Mouse (Mus musculus) embryonic facial prominence, embryonic 11.5 days (tissue): ENCODE data around the gene Pitpnm1. TPM values are rescaled to one million over a fixed set of nuclear protein-coding genes. Genes with fewer than 3 reads are reported as not detected.

ENCODE experiments used
- ATAC-seq: fragments of 200-750 bp; cut with Nextera tagmentation; replicated peaks from 2 replicates; pipeline ENCODE4 v1.8.0; 2017; ENCODE audit warnings: low read depth; ENCODE audit not compliant: insufficient number of reproducible peaks, low FRiP score, low TSS enrichment
- DNase-seq: peaks from one replicate; pipeline ENCODE4 v3.0.0-alpha.2; 2015; ENCODE audit warnings: low spot score
- H3K27ac ChIP-seq: fragments of 300-500 bp; sonication (generic); replicated peaks from 2 replicates; pipeline ENCODE4 v1.5.1; 2014; ENCODE audit warnings: mild to moderate bottlenecking, low read depth, low read length, control low read depth
- H3K27me3 ChIP-seq: fragments of 300-500 bp; sonication (generic); 2 replicates; pipeline ENCODE4 v1.6.1; 2014; ENCODE audit warnings: mild to moderate bottlenecking, low read length, moderate library complexity, mixed read lengths; ENCODE audit not compliant: control insufficient read depth, insufficient read depth
- H3K36me3 ChIP-seq: fragments of 300-500 bp; sonication (generic); replicated peaks from 2 replicates; pipeline ENCODE4 v1.6.1; 2014; ENCODE audit warnings: low read depth, mild to moderate bottlenecking, low read length, moderate library complexity, mixed read lengths; ENCODE audit not compliant: control insufficient read depth, insufficient read depth
- H3K4me1 ChIP-seq: fragments of 300-500 bp; sonication (generic); 2 replicates; pipeline ENCODE4 v1.6.1; 2014; ENCODE audit warnings: low read length, mixed read lengths; ENCODE audit not compliant: control insufficient read depth, insufficient read depth
- H3K4me2 ChIP-seq: fragments of 300-500 bp; sonication (generic); 2 replicates; pipeline ENCODE4 v1.6.1; 2014; ENCODE audit warnings: low read depth, mild to moderate bottlenecking, control low read depth, low read length, moderate library complexity
- H3K4me3 ChIP-seq: fragments of 300-500 bp; sonication (generic); 2 replicates; pipeline ENCODE4 v1.5.1; 2014; ENCODE audit warnings: low read depth, low read length, control low read depth
- H3K9ac ChIP-seq: fragments of 300-500 bp; sonication (generic); replicated peaks from 2 replicates; pipeline ENCODE4 v1.6.1; 2014; ENCODE audit warnings: mild to moderate bottlenecking, control low read depth, low read length
- H3K9me3 ChIP-seq: fragments of 300-500 bp; sonication (generic); replicated peaks from 2 replicates; pipeline ENCODE4 v1.6.1; 2016; ENCODE audit warnings: mild to moderate bottlenecking, low read length, inconsistent platforms, mixed read lengths; ENCODE audit not compliant: control insufficient read depth
- WGBS: fragments of 180-500 bp; shearing (Covaris S2); extraction: QIAGEN DNeasy Blood & Tissue Kit; methylation state at CpG from one replicate; pipeline ENCODE4 v1.1.7; 2014; 5-methylcytosine and 5-hydroxymethylcytosine counted together
- polyA plus RNA-seq: library from polyadenylated mRNA; unstranded; fragments of >200 nt; fragmentation: Nextera tagmentation; extraction: Ambion mirVana; gene quantifications from 2 replicates; pipeline ENCODE4 v1.2.1, GENCODE M21; 2014

Pitpnm1 gene
- polyA plus RNA-seq, 1 experiment from 2014 or later = 6.3 TPM

DNA sequence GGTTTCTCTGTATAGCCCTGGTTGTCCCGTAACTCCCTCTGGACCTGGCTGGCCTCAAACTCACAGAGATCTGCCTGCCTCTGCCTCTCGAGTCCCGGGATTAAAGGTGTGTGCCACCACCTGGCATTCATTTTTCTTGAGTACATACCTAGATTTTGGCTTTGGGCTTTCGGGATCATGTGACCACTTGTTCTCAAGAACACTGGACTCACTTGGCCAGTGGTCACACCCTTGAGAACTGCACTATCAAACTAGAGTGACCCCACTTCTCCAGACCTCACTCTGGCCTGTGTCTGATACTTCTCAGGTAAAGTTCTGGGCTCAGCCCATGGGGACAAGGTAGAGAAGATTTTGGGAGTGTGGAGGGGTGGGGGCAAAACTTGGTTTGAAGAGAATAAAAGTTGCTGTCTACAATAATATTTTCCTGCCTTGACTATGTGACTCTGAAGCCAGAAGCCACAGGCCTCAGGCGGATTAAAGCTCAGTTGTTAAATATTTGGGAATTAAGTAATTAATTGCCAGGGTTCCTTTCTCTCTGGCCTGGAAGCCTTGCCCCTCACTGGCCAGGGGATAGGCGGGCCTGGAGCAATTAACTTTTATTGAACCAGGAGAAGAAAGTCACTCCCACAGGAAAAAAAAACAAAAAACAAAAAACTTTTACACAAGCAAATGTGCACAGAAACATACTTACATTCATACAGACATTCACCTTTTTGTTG is 26.9 kb upstream of the Pitpnm1 start:
- 77% methylated on average over 6 of the region's 6 CpGs for WGBS
- DNase-seq = no peak

DNA sequence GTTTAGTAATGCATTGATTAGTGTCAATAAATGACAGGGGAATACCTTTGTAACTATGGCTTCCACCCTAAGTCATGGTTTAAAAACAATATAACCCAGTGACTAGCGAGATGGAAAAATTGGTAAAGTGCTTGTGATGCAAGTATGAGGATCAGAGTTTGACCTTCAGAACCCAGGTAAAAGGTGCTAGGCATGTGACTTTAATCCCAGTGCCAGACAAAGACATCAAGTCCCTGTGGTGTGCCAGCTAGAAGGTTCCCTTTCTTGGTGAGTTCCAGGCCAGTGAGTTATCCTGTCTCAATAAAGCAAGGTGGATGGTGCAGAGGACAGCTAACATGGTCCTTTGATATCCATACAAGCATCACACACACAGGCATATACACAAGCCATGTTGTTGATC is 24.3 kb upstream of the Pitpnm1 start:
- ATAC-seq (no peak), DNase-seq (no peak)
- Histone ChIP-seq H3K4me1 (no peaks in the 10 kb centered on the region), H3K4me2 (no peak overlapping the region), H3K4me3 (no peak overlapping the region), H3K27ac (no peak overlapping the region), H3K36me3 (no peaks in the 10 kb centered on the region), H3K9me3 (no peaks in the 10 kb centered on the region), H3K27me3 (no peaks in the 10 kb centered on the region), H3K9ac (no peak overlapping the region)
- 83% methylated on average over 1 of the region's 1 CpGs for WGBS

More for the DNA sequence above, 26.9 kb upstream of the Pitpnm1 start:
- ATAC-seq = no peak
- Histone ChIP-seq H3K4me2 (no peak overlapping the region), H3K9me3 (no peaks in the 10 kb centered on the region), H3K4me1 (no peaks in the 10 kb centered on the region), H3K4me3 (no peak overlapping the region), H3K27me3 (no peaks in the 10 kb centered on the region), H3K36me3 (no peaks in the 10 kb centered on the region), H3K9ac (no peak overlapping the region), H3K27ac (no peak overlapping the region)

DNA sequence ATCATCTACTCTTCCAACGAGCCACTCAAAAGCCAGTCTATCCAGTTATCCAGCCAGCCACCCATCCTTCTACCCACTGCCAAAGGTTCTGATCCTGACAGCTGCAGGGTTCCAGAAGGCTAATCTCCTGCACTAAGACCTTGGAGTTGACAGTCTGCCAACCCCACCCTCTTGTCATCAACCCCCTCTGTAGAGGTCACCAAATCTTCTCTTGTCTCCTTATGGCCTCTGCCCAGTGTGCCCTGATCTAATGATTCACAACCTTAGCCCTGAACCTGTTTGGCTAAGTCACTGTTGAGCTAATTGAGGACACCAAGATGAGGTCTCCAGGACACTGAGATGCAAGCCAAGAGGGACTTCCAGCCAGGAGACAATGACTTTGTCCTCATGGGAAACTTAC is 20.2 kb upstream of the Pitpnm1 start:
- Histone ChIP-seq H3K9me3 (no peaks in the 10 kb centered on the region), H3K4me3 (no peak overlapping the region), H3K27ac (no peak overlapping the region), H3K4me2 (no peak overlapping the region), H3K27me3 (no peaks in the 10 kb centered on the region), H3K36me3 (no peaks in the 10 kb centered on the region), H3K4me1 (no peaks in the 10 kb centered on the region), H3K9ac (no peak overlapping the region)
- no peak for ATAC-seq
- DNase-seq = no peak
- WGBS = 86% methylated on average over 1 of the region's 1 CpGs

DNA sequence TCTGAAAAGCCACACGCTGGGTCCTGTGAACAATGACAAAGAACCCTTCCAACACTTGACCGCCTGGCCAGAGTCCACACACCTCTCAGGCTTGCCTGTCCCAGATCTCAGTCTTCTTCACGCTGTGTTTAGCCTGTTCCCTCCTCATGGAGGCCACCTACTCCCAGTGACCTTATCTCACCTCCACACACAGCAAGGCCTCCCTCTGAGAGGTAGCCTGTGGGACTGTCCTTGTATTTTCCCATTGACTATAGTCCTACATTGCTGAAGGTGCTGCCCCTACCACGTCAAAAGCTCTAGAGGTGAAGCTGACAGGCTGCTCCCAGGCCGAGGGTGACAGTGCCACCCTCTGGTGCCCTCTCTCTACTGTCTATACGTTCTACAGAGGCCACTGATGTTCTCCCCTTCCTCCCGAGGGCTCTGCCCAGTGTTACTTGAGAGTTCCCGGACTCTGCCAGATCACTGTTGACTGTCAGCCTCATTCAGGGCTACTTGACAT is 19.2 kb upstream of the Pitpnm1 start:
- no peak for ATAC-seq
- Histone ChIP-seq H3K4me3 (no peak overlapping the region), H3K4me1 (no peaks in the 10 kb centered on the region), H3K27me3 (no peaks in the 10 kb centered on the region), H3K27ac (no peak overlapping the region), H3K9ac (no peak overlapping the region), H3K9me3 (no peaks in the 10 kb centered on the region), H3K4me2 (no peak overlapping the region), H3K36me3 (no peaks in the 10 kb centered on the region)
- no peak for DNase-seq
- WGBS = 59% methylated on average over 8 of the region's 8 CpGs

GRCm38 (mm10) chr19:4081394-4081793 is 18.4 kb upstream of the Pitpnm1 start, which contains the start of gene Cabp2:
TSS of gene Cabp2 (plus strand) at chr19:4081578.
- Histone ChIP-seq H3K4me2 (no peak within 1 kb of the TSS), H3K27ac (no peak within 1 kb of the TSS), H3K36me3 (no peaks in the 10 kb centered on the region), H3K9me3 (no peaks in the 10 kb centered on the region), H3K27me3 (no peaks in the 10 kb centered on the region), H3K9ac (no peak within 1 kb of the TSS), H3K4me3 (no peak within 1 kb of the TSS), H3K4me1 (no peaks in the 10 kb centered on the region)
- ATAC-seq = no peak
- no peak for DNase-seq
- 72% methylated on average over 3 of the region's 3 CpGs for WGBS

GRCm38 (mm10) chr19:4082219-4082965 is 17.4 kb upstream of the Pitpnm1 start:
- no peak for ATAC-seq
- WGBS = 82% methylated on average over 11 of the region's 11 CpGs

GRCm38 (mm10) chr19:4083316-4083715 is 16.5 kb upstream of the Pitpnm1 start:
- H3K27me3 ChIP-seq = no peaks in the 10 kb centered on the region
- H3K9ac ChIP-seq = no peak overlapping the region
- no peaks in the 10 kb centered on the region for H3K36me3 ChIP-seq
- WGBS = 76% methylated on average over 7 of the region's 7 CpGs
- no peak overlapping the region for H3K4me3 ChIP-seq
- no peak for DNase-seq
- H3K27ac ChIP-seq = no peak overlapping the region
- no peaks in the 10 kb centered on the region for H3K9me3 ChIP-seq
- no peak overlapping the region for H3K4me2 ChIP-seq
- ATAC-seq = no peak
- H3K4me1 ChIP-seq = no peaks in the 10 kb centered on the region

More at GRCm38 (mm10) chr19:4082219-4082965, 17.4 kb upstream of the Pitpnm1 start:
- H3K9me3 ChIP-seq = no peaks in the 10 kb centered on the region
- no peak overlapping the region for H3K9ac ChIP-seq
- no peaks in the 10 kb centered on the region for H3K36me3 ChIP-seq
- DNase-seq = no peak
- no peaks in the 10 kb centered on the region for H3K4me1 ChIP-seq
- H3K27me3 ChIP-seq = no peaks in the 10 kb centered on the region
- H3K27ac ChIP-seq = no peak overlapping the region
- H3K4me2 ChIP-seq = no peak overlapping the region
- no peak overlapping the region for H3K4me3 ChIP-seq

DNA sequence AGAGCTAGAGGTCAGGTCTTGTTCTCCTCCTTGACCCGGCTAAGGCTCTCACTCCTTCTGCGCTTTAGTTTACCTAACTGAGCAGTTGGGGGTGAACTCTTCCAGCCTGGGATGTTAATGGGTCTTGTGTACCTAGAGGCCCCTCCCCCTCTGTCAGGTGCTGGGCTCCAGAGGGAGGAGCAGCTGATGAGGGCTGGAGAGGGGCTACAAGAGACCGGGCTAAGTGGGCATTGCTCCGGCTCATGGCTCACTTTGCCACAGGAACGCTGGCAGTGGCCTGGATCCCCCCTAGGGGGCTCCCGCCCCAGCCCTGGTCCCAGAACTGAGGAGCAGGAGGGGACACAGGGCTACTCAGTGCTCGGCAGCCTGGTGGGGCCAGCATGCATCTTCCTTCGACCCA is 16.0 kb upstream of the Pitpnm1 start:
- no peak for ATAC-seq
- Histone ChIP-seq H3K36me3 (no peaks in the 10 kb centered on the region), H3K27me3 (no peaks in the 10 kb centered on the region), H3K9ac (no peak overlapping the region), H3K4me1 (no peaks in the 10 kb centered on the region), H3K4me3 (no peak overlapping the region), H3K4me2 (no peak overlapping the region), H3K27ac (no peak overlapping the region), H3K9me3 (no peaks in the 10 kb centered on the region)
- no peak for DNase-seq
- WGBS = 28% methylated on average over 8 of the region's 8 CpGs
